Mouse (Mus musculus): ENCODE data around the gene Cyp2f2. TPM values are rescaled to one million over a fixed set of nuclear protein-coding genes. Genes with fewer than 3 reads are reported as not detected.
A peak's percentile ranks its signal among the peaks of the same experiment; 100 is the strongest.

Gene Cyp2f2
- not detected in 2 replicates for total RNA-seq (2014; fragmentation: Nextera tagmentation)
- total RNA-seq (2017): not detected in 2 replicates

DNA sequence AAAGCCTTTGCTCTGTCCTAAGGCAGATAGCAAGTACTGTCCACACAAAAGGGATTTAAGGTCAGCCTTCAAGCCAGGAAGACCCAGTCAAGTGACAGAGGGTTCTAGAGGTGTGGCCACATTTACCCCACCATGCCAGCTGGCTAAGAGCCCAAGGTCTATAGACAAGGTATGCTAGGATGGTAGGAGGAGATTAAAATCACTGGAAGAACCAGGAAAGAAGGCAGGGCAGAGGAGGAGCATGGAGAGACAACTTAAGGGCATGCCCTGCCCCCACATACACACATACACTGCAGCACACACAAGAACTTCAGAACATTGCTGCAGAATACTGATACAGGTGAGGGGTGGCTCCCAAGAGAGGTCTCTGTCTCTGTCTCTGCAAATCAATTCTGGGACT is at the start of gene Cyp2f2:
TSS of gene Cyp2f2 (plus strand) at position 234 of the 400 bp plus-strand sequence.
- ATAC-seq (replicated peaks; ENCODE audit: low FRiP score, low TSS enrichment, poor library complexity, severe bottlenecking): no peak

DNA sequence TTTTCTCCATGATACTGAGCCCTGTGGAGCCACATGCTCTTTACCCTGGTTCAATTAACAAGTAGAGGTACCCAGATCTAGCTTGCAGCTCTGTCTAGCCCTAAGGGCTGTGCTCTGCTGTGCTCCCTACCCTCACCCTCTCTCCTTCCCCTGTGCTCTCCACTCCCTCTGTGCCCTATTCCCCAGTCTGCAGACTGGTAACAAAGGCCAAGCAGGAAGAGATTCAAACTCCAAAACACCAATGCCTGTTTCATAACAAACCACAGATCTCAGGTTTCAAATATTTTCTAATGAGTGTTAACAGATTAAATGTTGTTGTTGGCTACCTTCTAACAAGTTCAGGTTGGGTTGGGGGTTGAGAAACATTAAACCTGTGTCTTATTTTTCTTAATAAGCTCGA is 41.1 kb upstream of the Cyp2f2 start:
- no peak for ATAC-seq (replicated peaks; ENCODE audit: low FRiP score, low TSS enrichment, poor library complexity, severe bottlenecking)

DNA sequence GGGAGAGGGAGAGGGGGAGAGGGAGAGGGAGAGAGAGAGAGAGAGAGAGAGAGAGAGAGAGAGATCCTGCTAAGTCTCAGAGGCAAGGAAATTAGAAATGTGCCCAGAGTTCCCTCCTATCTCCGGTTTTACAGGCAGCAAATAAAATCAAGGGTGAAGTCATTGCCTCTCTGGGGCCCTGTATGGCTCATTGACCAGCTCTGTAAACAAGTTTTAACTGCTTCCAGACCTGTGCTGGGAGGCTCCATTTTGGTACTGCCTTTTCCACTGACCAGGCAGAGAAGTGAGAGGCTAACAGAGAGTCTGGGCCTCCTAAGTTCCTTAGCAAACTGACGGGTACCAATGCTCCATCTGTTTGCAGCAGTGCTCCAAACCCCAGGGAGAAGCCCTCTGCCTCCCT is 38.1 kb upstream of the Cyp2f2 start:
- no peak for ATAC-seq (replicated peaks; ENCODE audit: low FRiP score, low TSS enrichment, poor library complexity, severe bottlenecking)

DNA sequence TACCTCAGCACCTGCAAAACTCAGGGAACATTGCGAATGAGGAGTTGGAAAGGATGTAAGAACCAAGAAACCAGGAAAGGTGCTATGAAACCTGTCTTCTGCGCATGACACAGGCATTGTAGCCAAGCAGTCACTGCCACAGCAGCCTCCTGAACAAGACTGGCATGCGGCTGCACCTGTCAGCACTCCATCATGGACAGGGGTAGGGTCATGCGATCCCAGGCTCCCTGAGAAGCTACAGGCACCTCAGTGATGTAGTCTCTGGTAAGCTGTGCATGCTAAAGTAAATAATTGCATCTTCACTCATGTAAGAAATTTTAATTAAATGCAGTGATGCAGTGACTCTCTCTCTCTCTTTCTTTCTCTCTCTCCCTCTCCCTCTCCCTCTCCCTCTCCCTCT is 28.7 kb upstream of the Cyp2f2 start:
- ATAC-seq (replicated peaks; ENCODE audit: low FRiP score, low TSS enrichment, poor library complexity, severe bottlenecking): no peak

DNA sequence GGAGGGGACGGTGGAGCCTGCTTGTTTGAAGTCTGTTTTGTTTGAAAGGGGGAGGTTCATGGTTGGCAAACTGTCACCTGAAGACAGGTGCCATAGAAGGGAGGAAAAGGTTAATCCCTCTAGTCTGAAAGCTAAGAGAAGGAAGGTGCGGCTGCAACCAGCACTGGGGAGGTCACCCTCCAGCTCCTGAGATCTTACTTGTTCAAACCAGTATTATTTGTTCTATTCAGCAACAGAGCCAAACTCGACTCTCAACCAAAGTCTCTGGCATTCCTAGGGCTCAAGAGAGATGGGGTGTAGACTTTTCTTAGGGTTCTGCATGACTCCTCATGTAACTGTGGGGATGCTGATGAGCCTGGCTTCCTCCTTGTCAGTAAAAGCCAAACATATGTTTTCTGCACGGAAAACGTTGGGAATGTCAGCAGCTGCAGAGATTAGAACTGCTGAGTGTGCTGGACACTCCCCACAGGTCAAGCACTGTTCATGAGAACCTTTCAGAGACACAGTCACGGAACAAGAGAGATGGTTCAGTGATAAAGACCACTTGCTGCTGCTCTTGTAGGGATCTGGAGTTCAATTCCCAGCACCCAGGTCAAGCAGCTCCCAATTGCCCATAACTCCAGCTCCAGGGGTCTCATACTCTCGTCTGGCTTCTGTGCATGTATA is 27.5 kb upstream of the Cyp2f2 start:
- no peak for ATAC-seq (replicated peaks; ENCODE audit: low FRiP score, low TSS enrichment, poor library complexity, severe bottlenecking)

DNA sequence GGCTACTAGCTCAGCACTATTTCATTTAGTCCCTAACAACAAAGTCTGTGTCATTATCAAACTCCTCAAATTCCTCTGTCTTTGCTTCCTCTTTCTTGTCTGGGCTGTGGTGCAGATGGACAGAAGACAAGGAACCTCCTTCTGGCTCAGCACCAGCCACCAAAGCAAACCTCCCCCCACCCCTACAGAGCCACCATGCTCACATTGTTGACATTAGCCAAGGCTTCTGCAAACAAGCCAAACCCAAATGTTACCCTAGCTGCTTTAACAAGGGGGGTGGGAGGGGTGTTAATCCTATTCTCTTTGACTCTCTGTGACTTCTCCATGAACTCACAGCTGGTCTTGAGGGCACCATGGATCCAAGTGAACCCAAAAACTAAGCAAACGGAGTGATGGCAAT is 26.8 kb upstream of the Cyp2f2 start:
- no peak for ATAC-seq (replicated peaks; ENCODE audit: low FRiP score, low TSS enrichment, poor library complexity, severe bottlenecking)

DNA sequence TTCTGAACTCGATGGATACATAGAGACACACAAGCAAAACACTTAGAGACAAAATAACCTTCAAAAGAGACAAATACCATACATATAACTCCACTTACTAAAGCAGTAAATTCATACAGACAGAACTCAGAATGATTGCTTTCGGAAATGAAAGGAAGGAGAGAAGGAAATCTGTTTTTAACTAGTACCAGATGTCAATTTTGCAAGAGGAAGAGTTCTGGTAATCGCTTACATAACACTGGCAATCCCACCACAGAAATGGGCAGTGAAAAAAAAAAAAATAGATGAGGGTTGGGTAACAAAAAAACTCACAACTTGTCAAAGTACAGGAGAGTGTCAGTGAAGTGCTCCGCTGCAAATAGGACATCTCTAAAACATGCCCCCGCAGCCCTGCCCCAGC is 14.8 kb upstream of the Cyp2f2 start:
- ATAC-seq (replicated peaks; ENCODE audit: low FRiP score, low TSS enrichment, poor library complexity, severe bottlenecking): no peak

DNA sequence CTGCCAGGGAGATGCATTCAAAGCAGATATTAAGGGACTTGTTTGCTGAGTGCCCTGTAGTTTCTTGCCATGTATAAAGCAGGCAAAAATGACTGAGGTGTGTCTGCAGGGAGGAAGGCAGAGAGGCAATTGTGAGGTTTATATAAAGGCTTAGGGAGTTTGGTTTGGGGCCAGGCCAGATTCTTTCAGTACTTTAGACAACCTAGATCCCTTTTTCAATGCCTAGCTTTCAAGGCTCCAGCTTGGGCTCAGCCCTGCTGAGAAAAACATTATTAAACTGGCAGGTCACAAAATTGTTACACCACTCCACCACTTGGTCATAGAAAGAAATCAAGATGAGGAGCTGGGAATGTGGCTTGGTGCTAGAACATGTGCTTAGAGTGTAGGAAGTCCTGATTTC is 9.4 kb upstream of the Cyp2f2 start:
- no peak for ATAC-seq (replicated peaks; ENCODE audit: low FRiP score, low TSS enrichment, poor library complexity, severe bottlenecking)

DNA sequence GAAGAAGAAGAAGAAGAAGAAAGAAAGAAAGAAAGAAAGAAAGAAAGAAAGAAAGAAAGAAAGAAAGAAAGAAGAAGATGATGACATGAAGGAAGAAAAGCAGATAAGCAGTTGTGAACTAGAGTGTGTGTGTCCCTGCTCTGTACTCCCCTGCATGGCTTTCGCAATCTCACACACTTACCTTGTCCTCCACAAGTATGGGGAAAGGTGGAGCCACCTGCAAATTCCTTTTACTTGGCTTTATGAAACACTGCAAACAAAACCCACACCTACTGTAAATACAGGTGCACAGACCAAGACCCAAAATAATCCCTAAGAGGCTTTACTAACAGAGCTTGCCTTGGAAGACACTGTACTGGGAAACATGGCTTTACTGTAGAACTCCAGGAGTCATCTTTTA is 8.7 kb upstream of the Cyp2f2 start:
- no peak for ATAC-seq (replicated peaks; ENCODE audit: low FRiP score, low TSS enrichment, poor library complexity, severe bottlenecking)

DNA sequence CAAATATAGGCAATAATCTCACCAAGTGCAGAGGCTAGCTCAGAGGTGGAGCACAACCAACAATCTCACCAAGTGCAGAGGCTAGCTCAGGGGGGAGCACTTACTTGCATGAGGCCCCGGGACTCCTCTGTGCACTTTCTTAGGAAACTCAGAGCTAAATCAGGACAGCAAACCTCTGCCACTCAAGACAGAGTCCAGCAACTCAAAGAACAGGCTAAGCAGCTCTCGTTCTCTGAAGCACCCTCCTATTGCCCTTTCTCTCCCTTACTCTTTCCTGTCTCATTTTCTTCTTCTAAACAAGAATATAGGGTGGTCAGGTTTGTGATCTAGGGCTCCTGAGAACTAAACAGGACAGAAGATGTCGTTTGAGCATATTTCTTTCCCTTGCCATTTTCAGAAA is 7.7 kb upstream of the Cyp2f2 start:
- ATAC-seq (replicated peaks; ENCODE audit: low FRiP score, low TSS enrichment, poor library complexity, severe bottlenecking): no peak

DNA sequence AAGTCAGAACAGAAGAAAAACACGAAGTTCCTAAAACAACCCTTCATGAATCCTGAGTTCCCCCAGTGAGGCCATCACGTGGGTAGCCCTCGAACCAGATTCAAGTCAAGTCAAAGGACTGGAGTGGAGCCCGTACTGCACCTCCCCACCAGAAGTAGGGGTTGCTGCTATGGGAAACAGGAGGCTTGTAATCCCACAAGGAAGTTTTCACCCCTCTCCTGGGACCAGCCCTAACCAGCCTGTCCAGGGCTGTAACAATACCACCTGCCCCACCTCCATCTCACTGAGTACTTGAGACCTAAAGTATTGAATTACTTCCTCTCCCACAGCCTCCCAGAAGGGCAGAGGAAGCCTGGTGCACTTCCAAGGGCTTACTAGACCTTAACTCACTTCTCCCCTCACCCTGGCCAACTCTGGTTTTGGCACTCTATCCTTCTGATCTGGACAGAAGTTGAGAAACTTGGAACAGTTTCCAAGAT is 1.6 kb upstream of the Cyp2f2 start:
- no peak for ATAC-seq (replicated peaks; ENCODE audit: low FRiP score, low TSS enrichment, poor library complexity, severe bottlenecking)

DNA sequence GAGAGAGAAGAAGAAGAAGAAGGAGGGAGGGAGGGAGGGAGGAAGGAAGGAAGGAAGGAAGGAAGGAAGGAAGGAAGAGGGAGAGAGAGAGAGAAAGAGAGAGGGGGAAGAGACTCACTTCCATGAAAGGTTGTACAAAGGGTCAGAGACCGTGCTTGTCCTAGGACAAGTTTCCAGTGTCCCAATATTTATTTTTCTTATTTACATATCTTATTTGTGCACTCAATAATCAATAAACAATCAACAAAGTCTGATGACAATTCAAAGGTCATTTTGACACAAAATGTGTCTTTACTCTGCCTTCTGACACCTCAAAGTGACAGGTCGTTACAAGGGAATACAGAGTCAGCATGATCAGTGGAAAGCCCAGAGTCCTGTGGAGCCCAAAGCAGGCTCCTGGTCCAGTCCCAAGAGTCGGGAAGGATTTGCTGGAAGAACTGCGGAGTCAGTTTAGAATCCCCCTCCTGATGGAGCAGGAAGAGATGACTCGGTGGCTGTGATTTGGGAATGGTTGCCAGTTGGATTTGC is 4.7 kb downstream of the Cyp2f2 start:
- ATAC-seq (replicated peaks; ENCODE audit: low FRiP score, low TSS enrichment, poor library complexity, severe bottlenecking): no peak

DNA sequence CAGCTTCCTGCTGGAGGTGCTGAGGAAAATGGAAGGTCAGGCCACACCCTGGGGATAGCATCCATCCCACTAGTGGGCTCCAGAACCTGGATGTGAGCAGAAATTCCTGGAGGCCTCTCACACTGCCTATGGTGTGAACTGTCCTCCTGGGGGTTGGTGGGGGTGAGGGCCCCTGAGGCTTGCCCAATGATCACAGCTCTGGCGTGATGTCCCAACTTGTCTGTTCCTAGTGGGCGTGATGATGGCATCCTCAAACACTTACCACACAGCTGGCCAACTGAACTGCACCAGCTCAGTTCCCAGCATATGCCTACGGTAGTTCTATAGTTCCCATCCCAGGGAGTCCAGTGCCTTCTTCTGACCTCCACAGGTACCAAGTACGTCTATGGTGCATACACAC is 5.3 kb downstream of the Cyp2f2 start:
- no peak for ATAC-seq (replicated peaks; ENCODE audit: low FRiP score, low TSS enrichment, poor library complexity, severe bottlenecking)

DNA sequence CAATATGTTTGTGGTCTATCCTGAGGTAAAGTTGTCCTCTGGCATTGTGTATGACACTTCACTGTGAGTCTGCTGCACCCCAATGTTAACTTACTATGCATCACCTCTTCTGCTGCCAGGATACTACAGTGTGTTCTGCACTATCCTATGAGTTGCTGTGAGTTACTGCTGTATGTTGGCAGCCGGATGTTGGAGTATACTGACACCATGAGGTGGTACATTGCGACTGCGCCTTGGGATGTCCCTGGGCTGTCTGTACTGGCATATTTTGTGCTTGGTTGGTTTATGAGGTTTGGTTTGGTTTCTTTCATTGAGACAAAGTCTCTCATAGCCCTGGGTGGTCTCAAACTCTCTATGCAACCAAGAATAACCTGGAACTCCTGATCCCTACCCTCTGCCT is 8.5 kb downstream of the Cyp2f2 start:
- ATAC-seq (replicated peaks; ENCODE audit: low FRiP score, low TSS enrichment, poor library complexity, severe bottlenecking): peak; percentile 68; the same call in 1 of the 2 replicates

DNA sequence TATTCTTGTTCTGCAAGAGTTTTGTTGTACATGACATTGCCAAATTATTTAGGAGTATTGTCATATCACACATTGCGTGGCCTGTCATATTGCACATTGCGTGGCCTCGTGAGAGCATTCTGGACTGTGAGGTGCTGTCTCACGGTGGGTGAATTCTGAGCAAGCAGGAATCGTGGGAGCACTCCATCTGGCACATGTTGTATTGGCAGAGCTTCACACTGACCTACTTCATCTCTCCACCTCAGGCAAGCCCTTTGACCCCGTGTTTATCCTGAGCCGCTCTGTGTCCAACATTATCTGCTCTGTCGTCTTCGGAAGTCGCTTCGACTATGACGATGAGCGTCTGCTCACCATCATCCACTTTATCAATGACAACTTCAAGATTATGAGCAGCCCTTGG is 9.2 kb downstream of the Cyp2f2 start:
- ATAC-seq (replicated peaks; ENCODE audit: low FRiP score, low TSS enrichment, poor library complexity, severe bottlenecking): no peak

DNA sequence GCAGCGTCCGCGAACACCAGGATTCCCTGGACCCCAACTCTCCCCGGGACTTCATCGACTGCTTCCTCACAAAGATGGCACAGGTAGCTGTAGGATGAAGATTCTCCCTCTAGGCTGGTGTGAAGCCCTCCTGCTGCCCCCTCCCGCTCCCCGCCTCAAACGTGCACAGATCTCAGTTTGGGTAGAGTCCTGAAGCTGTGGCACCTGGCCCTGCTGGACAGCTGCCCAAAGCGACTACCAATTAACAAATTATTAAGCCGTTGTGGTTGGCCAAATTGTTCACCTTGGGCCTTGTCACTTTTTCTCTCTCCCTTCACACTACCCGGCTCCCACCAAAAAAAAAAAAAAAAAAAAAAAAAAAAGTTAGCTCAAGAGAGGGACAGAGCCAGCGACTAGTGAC is 10.1 kb downstream of the Cyp2f2 start:
- ATAC-seq (replicated peaks; ENCODE audit: low FRiP score, low TSS enrichment, poor library complexity, severe bottlenecking): no peak

DNA sequence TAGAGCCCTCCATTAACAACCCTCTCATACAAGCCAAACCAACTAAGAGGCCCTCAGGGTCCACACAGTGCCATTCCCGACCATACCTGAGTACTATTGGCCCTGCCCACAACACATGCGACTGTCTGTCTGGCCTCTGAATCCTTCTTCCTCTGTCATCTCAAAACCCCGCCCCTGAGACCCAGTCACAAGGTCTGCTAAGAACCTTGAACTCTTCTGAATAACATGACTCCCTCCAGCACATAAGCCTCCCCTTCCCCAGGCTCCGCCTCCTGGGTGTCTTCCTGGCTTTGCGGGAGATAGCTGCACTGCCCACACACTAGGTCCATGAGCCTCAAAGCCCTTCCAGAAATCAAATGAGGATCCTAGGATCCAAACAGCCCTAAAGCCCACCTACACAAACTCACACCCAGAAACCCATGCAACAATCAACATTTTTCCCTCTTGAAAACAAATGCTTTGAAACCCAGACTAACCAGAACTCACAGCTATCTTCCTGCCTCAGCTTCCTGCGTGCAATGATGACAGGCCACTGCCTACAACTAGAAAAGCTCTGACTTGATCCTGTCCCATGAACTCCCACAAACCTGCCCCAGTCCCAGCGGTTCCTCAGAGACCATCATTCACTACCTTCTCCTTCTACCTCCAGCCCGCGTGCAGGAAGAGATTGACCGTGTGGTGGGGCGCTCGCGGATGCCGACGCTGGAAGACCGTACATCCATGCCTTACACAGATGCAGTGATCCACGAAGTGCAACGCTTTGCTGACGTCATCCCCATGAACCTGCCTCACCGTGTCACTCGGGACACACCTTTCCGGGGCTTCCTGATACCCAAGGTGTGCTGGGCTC is 11.0 kb downstream of the Cyp2f2 start:
- no peak for ATAC-seq (replicated peaks; ENCODE audit: low FRiP score, low TSS enrichment, poor library complexity, severe bottlenecking)

DNA sequence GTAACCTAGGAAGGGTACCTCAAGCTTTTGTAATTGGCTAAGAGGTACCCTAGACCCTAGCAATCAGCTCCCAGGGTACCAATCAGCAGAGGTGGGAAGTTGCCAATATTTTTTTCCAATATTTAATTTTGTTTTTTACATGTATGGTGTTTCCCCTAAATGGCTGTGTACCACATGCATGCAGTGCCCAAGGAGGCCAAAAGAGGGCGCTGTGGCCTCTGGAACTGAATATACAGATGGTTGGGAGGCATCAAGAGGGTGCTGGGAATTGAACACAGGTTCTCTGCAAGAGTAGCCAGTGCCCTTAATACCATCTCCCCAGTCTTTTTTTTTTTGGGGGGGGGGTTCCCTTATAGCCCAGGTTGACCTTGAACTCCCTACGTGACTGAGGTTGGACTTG is 11.7 kb downstream of the Cyp2f2 start:
- no peak for ATAC-seq (replicated peaks; ENCODE audit: low FRiP score, low TSS enrichment, poor library complexity, severe bottlenecking)

DNA sequence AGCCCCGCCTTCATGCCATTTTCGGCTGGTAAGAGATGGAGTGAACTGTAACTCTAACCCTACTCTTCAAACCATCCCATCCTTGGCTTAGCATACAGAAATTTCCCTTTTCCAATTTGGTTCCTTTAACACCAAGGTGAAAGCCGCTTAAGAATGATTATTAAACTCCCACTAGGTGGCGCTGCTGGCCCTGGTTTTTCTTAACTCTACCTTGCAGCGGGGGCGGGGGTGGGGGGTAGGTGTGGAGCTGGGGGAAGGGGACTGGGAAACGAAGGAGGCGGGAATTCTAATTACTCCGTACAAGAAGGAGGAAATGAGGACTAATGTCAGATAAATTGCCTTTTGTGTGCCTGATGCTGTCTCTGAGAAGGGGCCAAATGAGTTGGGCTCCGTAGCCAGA is 12.9 kb downstream of the Cyp2f2 start:
- ATAC-seq (replicated peaks; ENCODE audit: low FRiP score, low TSS enrichment, poor library complexity, severe bottlenecking): no peak

DNA sequence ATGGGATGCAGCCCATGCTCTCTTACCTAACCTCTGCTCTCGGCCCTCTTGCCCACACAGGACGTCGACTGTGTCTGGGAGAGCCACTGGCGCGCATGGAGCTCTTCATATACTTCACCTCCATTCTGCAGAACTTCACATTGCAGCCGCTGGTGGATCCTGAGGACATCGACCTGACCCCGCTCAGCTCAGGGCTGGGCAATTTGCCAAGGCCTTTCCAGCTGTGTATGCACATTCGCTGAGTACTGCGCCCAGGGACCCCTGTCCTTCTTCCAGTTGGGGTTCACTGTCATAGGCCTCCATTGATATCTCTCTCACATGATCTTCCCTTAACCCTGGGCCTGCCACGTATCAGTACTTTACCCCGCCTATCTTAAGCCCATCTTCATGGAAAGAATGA is 13.4 kb downstream of the Cyp2f2 start:
- no peak for ATAC-seq (replicated peaks; ENCODE audit: low FRiP score, low TSS enrichment, poor library complexity, severe bottlenecking)

DNA sequence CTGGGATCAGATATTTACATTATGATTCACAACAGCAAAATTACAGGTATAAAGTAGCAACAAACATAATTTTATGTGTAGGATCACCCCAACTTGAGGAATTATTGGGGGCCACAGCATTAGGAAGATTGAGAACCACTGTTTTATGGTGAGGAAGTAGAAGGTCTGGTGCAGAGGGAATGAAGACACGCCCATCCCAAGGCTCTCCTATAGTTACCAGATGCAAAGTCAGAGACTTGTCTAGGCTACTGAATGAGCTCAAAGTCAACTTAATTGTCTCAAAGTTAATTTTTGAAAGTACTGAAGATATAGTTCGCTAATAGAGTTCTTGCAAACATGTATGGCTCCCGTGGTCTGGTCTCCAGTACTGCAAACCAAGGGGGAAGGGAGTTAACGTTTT is 14.0 kb downstream of the Cyp2f2 start:
- no peak for ATAC-seq (replicated peaks; ENCODE audit: low FRiP score, low TSS enrichment, poor library complexity, severe bottlenecking)
